Mouse (Mus musculus): ENCODE data around the gene Sgca. TPM values are rescaled to one million over a fixed set of nuclear protein-coding genes. Genes with fewer than 3 reads are reported as not detected.

Gene Sgca
- total and polyA plus RNA-seq, 2 experiments from 2014 or later = 62.2 to 313 TPM

DNA sequence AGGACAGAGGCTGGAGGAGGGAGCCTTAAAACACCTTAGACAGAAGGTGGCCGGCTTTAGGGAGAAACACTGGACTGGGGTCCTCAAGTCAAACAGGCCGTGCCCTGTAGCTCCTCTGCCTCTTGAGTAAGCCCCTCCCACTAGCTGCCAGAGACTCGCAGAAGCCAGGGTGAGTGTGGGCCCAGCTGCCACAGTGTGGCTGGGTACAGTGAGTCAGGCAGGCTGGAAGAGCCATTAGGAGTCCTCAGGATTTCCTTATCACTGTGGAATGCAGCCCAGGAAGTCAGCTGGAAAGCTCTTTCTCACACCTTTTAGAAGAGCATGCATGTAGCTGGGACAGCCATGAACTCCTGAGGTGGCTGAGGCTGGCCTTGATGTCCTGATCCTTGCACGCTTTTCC is 59.6 kb downstream of the Sgca start:
- Histone ChIP-seq H3K9ac (replicated peaks; ENCODE audit: low read depth, low read length) (no peak overlapping the region), H3K27me3 (ENCODE audit: control insufficient read depth, insufficient read depth, low read length) (no peaks in the 10 kb centered on the region), H3K36me3 (replicated peaks; ENCODE audit: control insufficient read depth, insufficient read depth, low read length) (no peaks in the 10 kb centered on the region), H3K27ac (ENCODE audit: low read depth) (peak overlapping the region; percentile 47), H3K4me3 (ENCODE audit: low read depth, low read length) (no peak overlapping the region), H3K4me2 (ENCODE audit: low read depth, low read length) (no peak overlapping the region), H3K4me1 (ENCODE audit: control insufficient read depth, insufficient read depth) (peaks cover 10% of the 10 kb centered on the region), H3K9me3 (replicated peaks; ENCODE audit: control insufficient read depth, low read length) (no peaks in the 10 kb centered on the region)
- TF ChIP-seq CTCF (IDR thresholded peaks at IDR 0.05; ENCODE audit: low read depth) (no peak), EP300 (IDR thresholded peaks at IDR 0.05; ENCODE audit: low read depth) (no peak)
- DNase-seq (ENCODE audit: low spot score) (peak; percentile 53), ATAC-seq (ENCODE audit: insufficient read depth, low read depth) (peak; percentile 55)
- 22% methylated on average over 4 of the region's 4 CpGs for WGBS

DNA sequence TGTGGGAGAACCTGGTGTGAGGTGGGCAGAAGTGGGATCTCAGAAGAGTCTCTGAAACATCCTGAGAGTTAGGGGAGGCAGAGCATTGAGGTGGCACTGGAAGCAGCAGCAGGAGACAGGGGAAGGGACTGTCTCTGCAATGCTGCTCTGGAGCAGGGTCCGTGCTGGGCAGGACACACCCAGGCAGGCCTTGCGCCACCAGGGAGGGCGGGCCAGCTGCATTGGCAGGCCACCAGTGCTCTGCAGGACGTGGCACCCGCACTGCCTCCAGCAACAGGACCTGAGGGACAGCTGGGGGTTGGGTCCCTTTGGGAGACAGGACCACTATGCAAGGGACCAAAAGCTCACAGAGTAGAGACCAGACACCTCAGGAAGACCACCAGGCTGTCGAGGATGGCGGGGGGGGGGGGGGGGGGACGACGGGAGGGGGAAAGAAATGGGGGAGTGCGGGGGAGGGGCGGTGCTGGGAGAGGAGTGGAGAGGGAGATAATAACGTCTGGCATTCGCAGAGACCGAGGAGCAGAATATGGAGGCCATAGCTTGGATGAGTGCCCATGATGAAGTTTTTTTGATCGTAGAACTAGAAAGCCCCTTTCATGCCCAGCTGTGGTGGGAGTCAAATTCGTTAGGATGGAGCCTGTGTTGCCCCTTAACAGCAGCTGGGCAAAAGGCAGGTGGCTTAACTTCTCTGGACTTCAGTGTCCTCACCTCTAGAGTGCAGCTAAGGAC is 60.3 kb downstream of the Sgca start:
- Histone ChIP-seq H3K36me3 (replicated peaks; ENCODE audit: control insufficient read depth, insufficient read depth, low read length) (no peaks in the 10 kb centered on the region), H3K4me1 (ENCODE audit: control insufficient read depth, insufficient read depth) (peaks cover 10% of the 10 kb centered on the region), H3K4me3 (ENCODE audit: low read depth, low read length) (no peak overlapping the region), H3K27me3 (ENCODE audit: control insufficient read depth, insufficient read depth, low read length) (no peaks in the 10 kb centered on the region), H3K27ac (ENCODE audit: low read depth) (peak overlapping the region; percentile 47), H3K4me2 (ENCODE audit: low read depth, low read length) (peak overlapping the region; percentile 38), H3K9ac (replicated peaks; ENCODE audit: low read depth, low read length) (no peak overlapping the region), H3K9me3 (replicated peaks; ENCODE audit: control insufficient read depth, low read length) (no peaks in the 10 kb centered on the region)
- TF ChIP-seq EP300 (IDR thresholded peaks at IDR 0.05; ENCODE audit: low read depth) = no peak
- no peak for TF ChIP-seq CTCF (IDR thresholded peaks at IDR 0.05; ENCODE audit: low read depth)
- peak; percentile 62; the same call in 1 of the 2 replicates for ATAC-seq (ENCODE audit: insufficient read depth, low read depth)
- WGBS = 8% methylated on average over 12 of the region's 16 CpGs
- DNase-seq (ENCODE audit: low spot score) = peak; percentile 30

DNA sequence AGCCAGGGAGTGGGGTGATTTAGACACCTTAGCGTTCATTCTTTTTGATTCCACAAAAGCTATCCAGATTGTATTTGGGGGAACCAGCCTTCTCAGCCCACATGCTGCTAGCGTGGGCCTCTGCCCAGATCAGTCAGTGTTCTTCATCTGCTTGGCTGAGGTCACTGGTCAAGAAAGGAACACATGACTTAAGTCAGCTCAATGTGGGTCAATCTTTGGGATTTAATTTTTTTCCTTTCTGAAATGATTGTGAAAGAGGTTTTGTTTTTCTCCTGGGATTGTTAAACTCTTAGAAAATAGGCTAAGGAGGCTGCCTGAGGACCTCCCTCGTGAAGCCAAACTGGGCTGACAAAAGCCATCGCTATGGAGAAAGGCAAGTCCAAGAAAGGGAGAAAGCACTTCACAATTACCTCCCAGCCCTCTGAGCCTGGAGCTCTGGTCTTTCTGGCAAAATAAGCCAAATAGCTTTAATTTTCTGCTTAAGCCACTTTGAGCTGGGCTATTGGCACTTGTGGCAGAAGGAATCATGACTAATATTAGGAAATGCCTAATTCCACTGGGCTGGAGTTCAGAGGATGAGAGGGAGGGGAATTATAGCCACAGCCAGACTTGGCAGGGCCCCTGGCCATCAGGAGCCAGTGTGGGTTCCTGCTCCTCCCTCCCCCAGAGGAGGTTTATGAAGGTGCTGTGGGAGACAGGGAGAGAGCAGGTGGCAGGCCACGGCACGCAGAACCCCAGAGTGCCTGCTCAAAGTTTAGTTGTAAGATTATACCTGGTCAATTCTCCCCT is 62.6 kb downstream of the Sgca start:
- no peak overlapping the region for H3K4me3 ChIP-seq (ENCODE audit: low read depth, low read length)
- H3K27ac ChIP-seq (ENCODE audit: low read depth) = peak overlapping the region; percentile 22
- ATAC-seq (ENCODE audit: insufficient read depth, low read depth) = no peak
- no peaks in the 10 kb centered on the region for H3K27me3 ChIP-seq (ENCODE audit: control insufficient read depth, insufficient read depth, low read length)
- no peak overlapping the region for H3K4me2 ChIP-seq (ENCODE audit: low read depth, low read length)
- peaks cover 10% of the 10 kb centered on the region for H3K4me1 ChIP-seq (ENCODE audit: control insufficient read depth, insufficient read depth)
- no peak for TF ChIP-seq EP300 (IDR thresholded peaks at IDR 0.05; ENCODE audit: low read depth)
- no peak for TF ChIP-seq CTCF (IDR thresholded peaks at IDR 0.05; ENCODE audit: low read depth)
- no peaks in the 10 kb centered on the region for H3K36me3 ChIP-seq (replicated peaks; ENCODE audit: control insufficient read depth, insufficient read depth, low read length)
- DNase-seq (ENCODE audit: low spot score) = no peak
- no peaks in the 10 kb centered on the region for H3K9me3 ChIP-seq (replicated peaks; ENCODE audit: control insufficient read depth, low read length)
- H3K9ac ChIP-seq (replicated peaks; ENCODE audit: low read depth, low read length) = no peak overlapping the region
- WGBS = 73% methylated on average over 6 of the region's 6 CpGs

Other genes starting within 250 kb of the Sgca start
- gene Cdc34b, start 234.5 kb downstream of the Sgca start, total RNA-seq (2014; rRNA removed; ENCODE audit: low replicate concordance) = not detected in 2 replicates
- 0.12 TPM in 1 of 2 replicates, not detected in the other for gene Cdc34b, start 234.5 kb downstream of the Sgca start, polyA plus RNA-seq (2015; fragmentation: Nextera tagmentation; extraction: Ambion mirVana)
- gene Tmem92, start 193.6 kb downstream of the Sgca start, total RNA-seq (2014; rRNA removed; ENCODE audit: low replicate concordance) = not detected in 2 replicates
- gene Tmem92, start 193.6 kb downstream of the Sgca start, polyA plus RNA-seq (2015; fragmentation: Nextera tagmentation; extraction: Ambion mirVana) = not detected in 2 replicates
- gene Col1a1, start 40.1 kb downstream of the Sgca start, total RNA-seq (2014; rRNA removed; ENCODE audit: low replicate concordance) = 263 and 322 TPM in 2 replicates
- gene Col1a1, start 40.1 kb downstream of the Sgca start, polyA plus RNA-seq (2015; fragmentation: Nextera tagmentation; extraction: Ambion mirVana) = 334 and 345 TPM in 2 replicates
- not detected in 2 replicates for gene Hils1, start 8.7 kb downstream of the Sgca start, total RNA-seq (2014; rRNA removed; ENCODE audit: low replicate concordance)
- gene Hils1, start 8.7 kb downstream of the Sgca start, polyA plus RNA-seq (2015; fragmentation: Nextera tagmentation; extraction: Ambion mirVana) = 0.27 TPM in 1 of 2 replicates, not detected in the other
- gene Ppp1r9b, start 14.7 kb upstream of the Sgca start, total RNA-seq (2014; rRNA removed; ENCODE audit: low replicate concordance) = 27.6 and 38.6 TPM in 2 replicates
- 4.5 and 4.7 TPM in 2 replicates for gene Ppp1r9b, start 14.7 kb upstream of the Sgca start, polyA plus RNA-seq (2015; fragmentation: Nextera tagmentation; extraction: Ambion mirVana)
- gene Samd14, start 33.6 kb upstream of the Sgca start, total RNA-seq (2014; rRNA removed; ENCODE audit: low replicate concordance) = 6.2 and 9.5 TPM in 2 replicates
- 4.6 and 4.8 TPM in 2 replicates for gene Samd14, start 33.6 kb upstream of the Sgca start, polyA plus RNA-seq (2015; fragmentation: Nextera tagmentation; extraction: Ambion mirVana)
- gene Pdk2, start 65.0 kb upstream of the Sgca start, total RNA-seq (2014; rRNA removed; ENCODE audit: low replicate concordance) = 121 and 168 TPM in 2 replicates
- gene Pdk2, start 65.0 kb upstream of the Sgca start, polyA plus RNA-seq (2015; fragmentation: Nextera tagmentation; extraction: Ambion mirVana) = 179 and 186 TPM in 2 replicates
- gene Itga3, start 100.5 kb upstream of the Sgca start, total RNA-seq (2014; rRNA removed; ENCODE audit: low replicate concordance) = 12.2 and 47.8 TPM in 2 replicates
- gene Itga3, start 100.5 kb upstream of the Sgca start, polyA plus RNA-seq (2015; fragmentation: Nextera tagmentation; extraction: Ambion mirVana) = 6.6 and 7.2 TPM in 2 replicates
- not detected in 2 replicates for gene Dlx3, start 143.8 kb upstream of the Sgca start, total RNA-seq (2014; rRNA removed; ENCODE audit: low replicate concordance)
- gene Dlx3, start 143.8 kb upstream of the Sgca start, polyA plus RNA-seq (2015; fragmentation: Nextera tagmentation; extraction: Ambion mirVana) = not detected in 2 replicates
- gene Dlx4, start 169.9 kb upstream of the Sgca start, total RNA-seq (2014; rRNA removed; ENCODE audit: low replicate concordance) = 0.31 TPM in 1 of 2 replicates, not detected in the other
- 0.05 and 0.11 TPM in 2 replicates for gene Dlx4, start 169.9 kb upstream of the Sgca start, polyA plus RNA-seq (2015; fragmentation: Nextera tagmentation; extraction: Ambion mirVana)

Measured in heart, postnatal 0 days (tissue).